Mouse (Mus musculus): ENCODE results near the gene Srebf2. TPM values are rescaled to one million over a fixed set of nuclear protein-coding genes. Genes with fewer than 3 reads are reported as not detected.

The Srebf2 gene
- polyA plus RNA-seq, 1 experiment, result 25.3 TPM

DNA sequence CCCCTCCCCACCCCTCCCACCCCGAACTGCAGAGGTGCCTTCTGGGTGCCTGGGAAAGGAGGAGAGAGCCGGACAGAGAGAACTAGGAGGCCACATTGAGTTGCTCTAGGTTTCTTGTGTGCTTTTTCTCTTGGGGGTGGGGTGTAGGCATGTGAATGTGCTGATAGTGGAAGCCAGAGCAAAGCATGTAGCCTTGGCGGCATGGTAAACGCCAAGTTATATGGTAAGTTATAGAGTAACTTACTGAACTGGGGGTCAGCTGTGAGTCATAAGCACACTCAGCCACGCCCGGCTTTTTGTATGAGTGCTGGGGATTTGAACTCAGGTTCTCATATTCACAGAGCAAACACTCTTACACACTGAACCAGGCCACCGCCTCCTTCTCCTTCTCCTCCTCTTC is 17.5 kb downstream of the Srebf2 start:
- H3K4me1 ChIP-seq (ENCODE audit: control insufficient read depth, insufficient read depth, insufficient read length, low read length), result peaks cover 14% of the 10 kb centered on the region
- no peak overlapping the region for H3K27ac ChIP-seq (replicated peaks; ENCODE audit: low read depth, low read length)

DNA sequence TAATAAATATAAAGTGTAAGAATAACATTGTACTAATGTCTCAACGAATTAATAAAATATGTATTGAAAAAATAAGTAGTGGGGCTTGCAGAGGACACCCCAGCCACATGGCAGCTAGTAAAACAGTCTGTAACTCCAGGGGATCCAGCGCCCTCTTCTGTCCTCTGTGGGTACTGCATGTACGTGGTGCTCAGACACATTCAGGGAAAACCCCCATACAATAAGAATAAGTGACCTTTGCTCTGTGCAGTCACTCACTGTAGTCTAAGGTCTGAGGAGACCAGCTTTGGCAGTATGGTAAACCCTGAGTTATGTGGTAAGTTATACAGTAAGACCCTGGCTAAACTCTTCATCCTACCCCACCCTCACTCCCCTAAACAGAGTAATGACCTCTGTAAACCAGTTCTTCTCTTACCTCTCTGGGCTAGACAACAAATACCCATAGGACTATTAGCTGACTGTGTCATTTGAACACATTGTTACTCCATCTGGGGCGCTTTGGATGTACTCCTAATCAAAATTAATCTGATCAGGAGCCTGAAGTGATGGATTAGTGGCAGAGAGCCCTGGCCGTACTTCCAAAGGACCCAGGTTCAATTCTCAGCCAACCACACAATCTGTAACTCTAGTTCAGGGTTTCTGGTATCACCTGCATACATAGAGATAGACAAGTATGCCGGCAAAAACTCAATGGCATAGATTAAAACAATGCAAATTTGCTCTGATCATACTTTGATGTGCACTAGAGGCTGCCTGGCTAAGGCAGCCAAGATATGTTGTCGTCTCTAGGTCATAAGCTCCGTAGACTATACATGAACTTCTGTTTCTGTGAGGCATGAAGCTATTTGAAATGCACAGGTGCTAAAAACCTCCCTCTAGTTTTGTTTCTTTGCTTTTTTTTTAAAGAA is 18.6 kb downstream of the Srebf2 start:
- H3K4me3 ChIP-seq (ENCODE audit: insufficient read depth, low read depth, low read length), result no peak overlapping the region
- H3K4me1 ChIP-seq (ENCODE audit: control insufficient read depth, insufficient read depth, insufficient read length, low read length), result peaks cover 10% of the 10 kb centered on the region
- no peak overlapping the region for H3K27ac ChIP-seq (replicated peaks; ENCODE audit: low read depth, low read length)

More for the DNA sequence above, 17.5 kb downstream of the Srebf2 start:
- H3K4me3 ChIP-seq (ENCODE audit: insufficient read depth, low read depth, low read length), result no peak overlapping the region

DNA sequence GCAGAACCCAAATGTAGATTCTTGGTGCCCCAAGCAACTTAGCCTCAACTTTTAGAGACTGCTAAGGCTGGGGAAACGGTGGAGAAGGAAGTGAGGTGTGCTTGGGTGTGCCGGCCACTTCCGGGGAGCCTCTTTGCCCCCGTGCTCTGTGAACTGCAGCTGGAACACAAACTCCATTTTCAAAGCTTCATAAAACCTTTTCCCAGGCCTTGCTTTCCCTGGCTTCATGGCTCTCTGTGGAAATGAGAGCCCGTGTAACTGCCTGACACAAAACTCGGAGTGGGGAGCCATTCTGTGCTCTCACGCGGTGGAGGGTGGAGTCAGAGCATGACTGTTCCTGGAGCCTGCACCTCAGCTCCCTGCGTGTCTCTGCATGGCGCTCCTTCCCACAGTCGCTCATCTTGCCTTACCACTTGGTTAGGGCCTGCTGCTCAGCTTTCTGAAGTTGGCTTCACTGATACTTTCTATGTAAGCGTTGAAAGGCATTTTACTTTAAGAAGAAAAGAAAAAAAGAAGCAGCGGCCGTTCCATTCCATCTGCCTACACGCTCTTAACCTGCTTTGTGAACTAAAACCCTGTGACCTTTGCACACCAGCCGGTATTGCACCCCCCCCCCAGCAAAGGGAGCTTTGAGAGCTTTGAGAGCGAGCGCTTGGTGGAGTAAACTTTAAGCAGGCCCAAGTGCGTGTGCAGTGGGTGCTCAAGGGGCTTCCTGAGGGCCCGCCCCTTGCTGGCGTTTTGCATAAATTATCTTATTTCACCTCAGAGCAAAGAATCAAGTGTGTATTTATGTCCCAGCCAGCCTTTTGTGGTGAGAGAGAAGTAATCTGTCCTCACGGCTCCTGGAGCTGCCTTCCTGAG is 19.5 kb downstream of the Srebf2 start:
- peaks cover 3% of the 10 kb centered on the region for H3K4me1 ChIP-seq (ENCODE audit: control insufficient read depth, insufficient read depth, insufficient read length, low read length)
- H3K27ac ChIP-seq (replicated peaks; ENCODE audit: low read depth, low read length), result 0 out of 2 replicates have a peak overlapping the region, but pooled peaks have one; percentile 22
- no peak overlapping the region for H3K4me3 ChIP-seq (ENCODE audit: insufficient read depth, low read depth, low read length)

DNA sequence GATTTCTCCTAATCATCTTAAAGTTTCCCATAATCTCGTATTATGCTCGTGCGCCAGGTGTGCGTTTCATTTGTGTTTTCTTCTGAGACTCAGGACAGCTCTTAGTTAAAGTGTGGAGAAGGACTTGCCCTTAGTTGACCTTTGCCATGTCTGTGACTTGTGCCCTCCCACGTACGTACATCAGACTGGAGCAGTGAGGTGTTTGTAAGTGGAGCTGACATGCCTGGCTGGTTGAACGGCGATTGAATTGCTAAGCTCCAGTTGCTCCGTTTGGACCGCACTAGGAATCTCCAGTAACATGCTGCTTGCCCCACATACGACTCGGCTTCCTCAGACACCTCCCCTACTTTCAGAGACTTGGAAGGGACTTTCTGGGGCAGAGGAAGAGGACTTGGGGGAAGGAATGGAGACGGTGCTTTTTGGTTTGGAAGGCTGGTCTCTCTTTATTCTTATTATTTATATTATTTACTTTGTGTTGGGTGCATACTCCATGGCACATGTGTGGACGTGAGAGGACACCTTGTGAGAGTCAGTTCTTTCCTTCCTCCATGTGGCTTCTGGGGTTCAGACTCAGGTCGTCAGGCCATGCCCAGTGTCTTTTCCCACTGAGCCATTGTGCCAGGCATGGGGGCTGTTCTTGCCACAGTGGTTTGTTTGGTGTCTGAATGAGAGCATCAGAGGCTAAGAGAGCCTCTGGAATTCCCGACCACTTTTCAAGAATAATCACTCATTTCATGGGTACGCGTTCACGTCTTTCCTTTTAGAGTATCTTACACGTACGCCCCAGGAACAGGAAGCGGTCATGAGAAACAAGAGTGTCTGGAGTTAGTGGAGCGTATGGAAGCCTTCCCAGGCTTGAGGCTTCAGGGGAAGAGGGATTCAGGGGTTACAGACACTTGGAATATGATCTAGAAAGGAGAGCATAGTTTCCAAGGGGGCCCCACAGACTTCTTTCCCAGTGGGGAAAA is 20.5 kb downstream of the Srebf2 start:
- H3K4me1 ChIP-seq (ENCODE audit: control insufficient read depth, insufficient read depth, insufficient read length, low read length), result peaks cover 3% of the 10 kb centered on the region
- H3K4me3 ChIP-seq (ENCODE audit: insufficient read depth, low read depth, low read length), result no peak overlapping the region
- H3K27ac ChIP-seq (replicated peaks; ENCODE audit: low read depth, low read length), result no peak overlapping the region

DNA sequence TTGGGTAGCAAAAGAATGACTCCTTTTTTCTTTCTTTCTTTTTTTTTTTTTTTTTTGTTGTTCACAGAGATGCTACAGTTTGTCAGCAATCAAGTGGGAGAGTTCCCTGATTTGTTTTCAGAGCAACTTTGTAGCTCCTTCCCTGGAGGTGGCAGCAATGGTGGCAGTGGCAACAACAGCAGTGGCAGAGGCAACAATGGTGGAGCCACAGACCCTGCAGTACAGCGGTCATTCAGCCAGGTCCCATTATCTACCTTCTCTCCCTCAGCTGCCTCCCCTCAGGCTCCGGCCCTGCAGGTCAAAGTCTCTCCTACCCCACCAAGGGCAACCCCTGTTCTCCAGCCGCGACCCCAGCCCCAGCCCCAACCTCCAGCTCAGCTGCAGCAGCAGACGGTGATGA is 22.7 kb downstream of the Srebf2 start:
- Histone ChIP-seq H3K4me1 (ENCODE audit: control insufficient read depth, insufficient read depth, insufficient read length, low read length) (peaks cover 3% of the 10 kb centered on the region), H3K4me3 (ENCODE audit: insufficient read depth, low read depth, low read length) (no peak overlapping the region), H3K27ac (replicated peaks; ENCODE audit: low read depth, low read length) (no peak overlapping the region)

DNA sequence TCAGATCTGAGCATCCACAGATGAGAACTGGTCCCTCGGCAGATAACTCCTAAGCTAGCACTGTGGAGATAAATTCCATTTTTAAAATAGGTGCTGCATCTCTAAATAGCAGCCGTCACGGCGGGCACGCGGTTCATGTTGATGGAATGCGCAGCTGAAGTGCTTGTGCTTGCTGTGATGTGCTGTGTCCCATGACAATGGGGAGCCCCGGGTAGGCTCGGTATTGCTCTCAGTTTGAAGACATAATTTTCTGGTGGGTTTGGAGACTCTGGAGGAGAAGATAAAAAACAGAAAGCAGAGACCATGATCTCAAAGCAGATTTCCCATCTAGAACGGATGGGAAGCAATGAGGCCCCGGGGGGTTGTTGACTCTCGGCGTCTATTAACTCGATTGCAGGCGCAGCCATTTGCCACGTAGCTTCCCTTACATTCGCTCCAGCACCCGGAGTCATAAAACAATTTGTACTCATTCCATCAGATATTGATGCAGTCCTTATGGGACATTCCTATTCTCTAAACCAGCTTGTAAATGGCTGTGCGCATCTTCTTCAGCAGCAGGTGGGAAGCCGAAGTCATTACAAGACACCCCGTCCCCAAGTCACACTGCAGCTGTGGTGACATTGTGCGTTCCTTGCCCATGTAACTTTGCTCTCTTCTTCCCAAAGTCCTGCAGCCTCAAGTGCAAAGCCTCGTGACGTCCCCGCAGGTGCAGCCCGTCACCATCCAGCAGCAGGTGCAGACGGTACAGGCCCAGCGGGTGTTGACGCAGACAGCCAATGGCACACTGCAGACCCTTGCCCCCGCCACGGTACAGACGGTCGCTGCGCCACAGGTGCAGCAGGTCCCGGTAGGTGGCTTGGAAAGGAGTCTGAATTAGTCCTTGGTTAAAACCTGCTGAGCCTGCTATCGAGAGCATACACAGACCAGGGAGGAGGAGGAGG is 23.7 kb downstream of the Srebf2 start:
- no peak overlapping the region for H3K27ac ChIP-seq (replicated peaks; ENCODE audit: low read depth, low read length)

DNA sequence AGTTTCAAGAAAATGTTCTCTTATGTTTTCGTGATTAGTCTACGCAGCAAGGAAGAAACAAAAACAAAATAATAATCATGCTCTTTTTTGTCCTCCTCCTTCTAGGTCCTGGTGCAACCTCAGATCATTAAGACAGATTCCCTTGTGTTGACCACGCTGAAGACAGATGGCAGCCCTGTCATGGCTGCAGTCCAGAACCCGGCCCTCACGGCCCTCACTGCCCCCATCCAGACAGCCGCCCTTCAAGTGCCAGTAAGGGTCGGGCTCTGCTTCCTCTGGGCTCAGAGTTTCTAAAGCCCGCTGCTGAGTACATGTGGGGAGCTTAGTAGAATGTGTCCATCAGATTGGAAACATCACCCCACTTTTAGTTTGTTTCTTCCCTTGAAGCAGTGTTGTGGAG is 25.7 kb downstream of the Srebf2 start:
- no peak overlapping the region for H3K4me3 ChIP-seq (ENCODE audit: insufficient read depth, low read depth, low read length)
- H3K4me1 ChIP-seq (ENCODE audit: control insufficient read depth, insufficient read depth, insufficient read length, low read length), result no peaks in the 10 kb centered on the region
- no peak overlapping the region for H3K27ac ChIP-seq (replicated peaks; ENCODE audit: low read depth, low read length)

More for the DNA sequence above, 23.7 kb downstream of the Srebf2 start:
- Histone ChIP-seq H3K4me1 (ENCODE audit: control insufficient read depth, insufficient read depth, insufficient read length, low read length) (peaks cover 3% of the 10 kb centered on the region), H3K4me3 (ENCODE audit: insufficient read depth, low read depth, low read length) (no peak overlapping the region)

DNA sequence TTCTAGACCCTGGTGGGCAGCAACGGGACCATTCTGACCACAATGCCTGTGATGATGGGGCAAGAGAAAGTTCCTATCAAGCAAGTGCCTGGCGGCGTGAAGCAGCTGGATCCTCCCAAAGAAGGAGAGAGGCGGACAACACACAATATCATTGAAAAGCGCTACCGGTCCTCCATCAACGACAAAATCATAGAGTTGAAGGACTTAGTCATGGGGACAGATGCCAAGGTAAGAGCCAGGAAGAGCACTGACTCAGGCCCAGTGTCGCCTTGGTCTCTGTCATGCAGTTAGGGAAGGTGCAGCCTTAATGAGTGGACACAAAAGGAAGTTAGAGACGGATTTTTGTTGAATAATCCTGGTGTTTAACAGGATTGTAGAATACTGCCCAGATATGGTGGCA is 28.1 kb downstream of the Srebf2 start:
- Histone ChIP-seq H3K4me3 (ENCODE audit: insufficient read depth, low read depth, low read length) (no peak overlapping the region), H3K4me1 (ENCODE audit: control insufficient read depth, insufficient read depth, insufficient read length, low read length) (no peaks in the 10 kb centered on the region), H3K27ac (replicated peaks; ENCODE audit: low read depth, low read length) (no peak overlapping the region)

DNA sequence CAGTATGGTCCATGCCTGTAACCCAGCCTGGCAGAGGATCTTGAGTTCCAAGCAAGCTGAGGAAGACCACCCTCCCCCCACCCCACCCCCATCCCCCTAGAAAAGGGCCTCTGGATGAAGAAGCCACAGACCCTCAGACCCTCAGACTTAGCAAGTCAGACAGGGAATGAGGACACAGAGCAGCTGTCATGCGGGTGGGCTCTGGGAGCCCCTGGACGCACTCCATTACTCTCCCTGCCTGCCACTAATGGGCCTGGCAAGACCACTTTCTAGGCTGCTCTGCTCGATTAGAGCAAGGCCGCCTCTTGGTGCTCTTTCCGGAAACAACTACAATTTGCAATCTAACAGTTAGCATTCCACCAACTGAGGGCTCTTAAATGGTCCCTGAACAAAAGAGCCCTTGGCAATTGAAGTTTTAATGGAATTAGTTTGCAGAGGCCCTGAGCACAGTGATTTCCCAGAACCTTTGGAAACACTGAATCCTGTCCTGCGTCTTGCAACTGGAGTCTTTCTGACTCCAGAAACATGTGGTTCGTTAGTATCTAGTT is 30.8 kb downstream of the Srebf2 start:
- Histone ChIP-seq H3K4me3 (ENCODE audit: insufficient read depth, low read depth, low read length) (no peak overlapping the region), H3K27ac (replicated peaks; ENCODE audit: low read depth, low read length) (no peak overlapping the region), H3K4me1 (ENCODE audit: control insufficient read depth, insufficient read depth, insufficient read length, low read length) (no peaks in the 10 kb centered on the region)

DNA sequence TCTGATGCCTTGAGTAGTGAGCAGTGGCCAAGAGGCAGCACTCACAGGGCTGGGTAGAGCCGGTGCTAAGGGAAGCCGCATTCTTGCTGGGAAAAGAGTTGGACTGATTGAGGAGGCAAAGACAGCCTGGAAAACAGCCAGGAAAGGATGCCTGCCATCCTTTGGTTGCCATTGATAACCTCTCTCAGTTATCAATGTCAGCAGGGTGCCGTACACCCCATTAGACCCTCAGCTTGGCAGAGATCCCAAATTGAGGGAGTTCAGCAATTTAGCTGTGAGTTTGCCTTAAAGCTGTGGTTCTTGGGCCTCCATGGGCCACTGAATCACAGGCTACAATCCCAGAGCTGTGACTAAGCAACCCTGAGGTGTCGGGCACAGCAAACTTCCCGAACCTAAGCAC is 34.1 kb downstream of the Srebf2 start:
- H3K4me1 ChIP-seq (ENCODE audit: control insufficient read depth, insufficient read depth, insufficient read length, low read length), result no peaks in the 10 kb centered on the region
- no peak overlapping the region for H3K27ac ChIP-seq (replicated peaks; ENCODE audit: low read depth, low read length)
- H3K4me3 ChIP-seq (ENCODE audit: insufficient read depth, low read depth, low read length), result no peak overlapping the region

DNA sequence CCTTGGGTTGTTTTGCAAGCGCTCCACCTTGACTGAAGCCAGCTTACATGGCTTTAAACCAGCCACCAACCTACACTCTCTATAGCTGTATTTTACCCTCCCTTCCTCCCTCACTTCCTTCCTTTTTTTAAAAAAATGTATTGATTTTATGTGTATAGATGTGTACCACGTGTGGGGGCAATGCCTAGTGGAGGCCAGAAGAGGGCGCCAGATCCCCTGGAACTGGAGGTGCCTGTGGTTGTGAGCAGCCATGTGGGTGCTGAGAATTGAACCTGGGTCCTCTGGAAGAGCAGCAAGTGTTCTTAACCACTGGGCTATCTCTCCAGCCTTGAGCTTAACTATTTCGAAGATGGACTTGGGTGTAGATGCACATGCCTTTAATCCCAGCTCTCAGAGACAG is 35.3 kb downstream of the Srebf2 start:
- no peaks in the 10 kb centered on the region for H3K4me1 ChIP-seq (ENCODE audit: control insufficient read depth, insufficient read depth, insufficient read length, low read length)
- no peak overlapping the region for H3K4me3 ChIP-seq (ENCODE audit: insufficient read depth, low read depth, low read length)
- H3K27ac ChIP-seq (replicated peaks; ENCODE audit: low read depth, low read length), result no peak overlapping the region

DNA sequence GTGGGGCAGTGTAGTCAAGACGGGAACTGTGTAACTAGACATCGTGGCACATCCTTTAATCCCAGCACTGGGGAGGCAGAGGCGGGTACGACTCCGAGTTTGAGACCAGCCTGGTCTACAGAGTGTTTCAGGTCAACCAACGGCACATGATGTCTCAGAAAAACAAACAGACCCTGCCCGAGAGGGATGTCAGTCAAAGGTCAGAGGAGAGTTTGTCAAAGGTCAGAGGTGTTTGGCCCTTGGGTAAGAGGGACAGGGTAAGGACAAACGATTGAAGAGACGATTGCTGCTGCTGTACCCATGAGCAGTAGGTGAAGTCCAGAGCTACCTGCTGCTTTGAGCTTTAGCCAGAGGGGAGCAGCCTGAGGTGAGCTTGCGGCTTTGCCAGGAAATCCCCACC is 36.6 kb downstream of the Srebf2 start:
- H3K4me1 ChIP-seq (ENCODE audit: control insufficient read depth, insufficient read depth, insufficient read length, low read length), result no peaks in the 10 kb centered on the region
- no peak overlapping the region for H3K4me3 ChIP-seq (ENCODE audit: insufficient read depth, low read depth, low read length)
- H3K27ac ChIP-seq (replicated peaks; ENCODE audit: low read depth, low read length), result no peak overlapping the region

DNA sequence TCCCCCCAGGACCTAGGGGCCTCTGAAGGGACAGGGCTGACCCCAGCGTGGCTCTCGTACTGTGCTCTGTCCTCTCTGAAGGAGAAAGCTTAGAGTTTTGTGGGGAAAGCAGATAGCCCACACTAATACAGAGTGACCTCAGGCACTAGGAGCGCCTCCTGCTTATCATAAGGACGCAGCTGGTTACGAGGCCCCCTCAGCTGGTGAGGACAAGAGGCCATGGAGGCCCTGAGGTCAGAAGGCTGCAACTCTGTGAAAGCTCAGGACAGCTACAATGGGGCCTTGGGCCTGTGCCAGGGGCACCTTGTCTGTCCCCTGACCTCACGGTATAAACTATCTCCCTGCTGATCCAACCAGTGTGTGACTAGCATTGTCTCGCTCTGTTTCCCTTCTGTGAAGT is 37.2 kb downstream of the Srebf2 start:
- Histone ChIP-seq H3K27ac (replicated peaks; ENCODE audit: low read depth, low read length) (no peak overlapping the region), H3K4me1 (ENCODE audit: control insufficient read depth, insufficient read depth, insufficient read length, low read length) (no peaks in the 10 kb centered on the region), H3K4me3 (ENCODE audit: insufficient read depth, low read depth, low read length) (no peak overlapping the region)

Data from brown adipose tissue, adult 24 weeks (tissue).